Mouse (Mus musculus) embryonic fibroblast, embryonic 13.5 days (primary cell): ENCODE results near the gene Pomt2.

ENCODE experiments used
- CTCF ChIP-seq: IDR thresholded peaks from 2 replicates; pipeline ENCODE4 v1.5.1; 2011; ENCODE audit warnings: mild to moderate bottlenecking, control low read depth, low read length, moderate library complexity, borderline replicate concordance; ENCODE audit not compliant: insufficient read depth
- POLR2A ChIP-seq: IDR thresholded peaks from 2 replicates; pipeline ENCODE4 v1.6.1; 2011; ENCODE audit warnings: low read depth, mild to moderate bottlenecking, control low read depth, low read length, moderate library complexity

DNA sequence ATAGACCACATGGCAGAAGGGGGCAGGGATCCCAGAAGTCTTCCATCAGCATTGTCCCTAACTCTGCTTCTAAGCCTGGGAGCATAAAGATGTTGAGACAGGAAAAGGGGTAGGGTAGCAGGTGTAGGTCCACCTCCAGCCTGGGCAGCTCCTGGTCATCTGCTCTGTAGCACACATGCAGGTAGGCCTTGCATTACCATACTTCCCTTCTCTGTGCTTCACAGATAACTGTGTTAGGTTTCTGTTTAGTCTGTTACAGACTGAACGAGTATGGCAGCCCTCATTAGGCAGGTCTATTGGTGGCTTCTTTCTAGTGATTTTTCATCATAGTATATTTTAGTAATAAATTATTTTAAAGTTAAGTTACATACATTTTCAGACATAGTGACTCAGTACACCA, 12.5 kb upstream of the Pomt2 start:
- TF ChIP-seq POLR2A: no peak
- no peak for TF ChIP-seq CTCF
